In genomic region chr9:47687604-47688003, GRCm38 (mm10) we compare ENCODE assay signal across 16 mouse cellular contexts.
DNase-seq lines count a peak whose midpoint lies in the region; ATAC-seq and TF ChIP-seq lines count a peak whose summit lies in the region.
"Had no signal": no experiment of that assay in that cellular context is flagged by ENCODE, and none has a peak within 500 bp of the region (broad histone marks: within the 10 kb centered on the region; RNA-seq: fewer than 3 reads in every experiment).

No protein-coding gene starts in this region.

- no peak overlapping the region for H3K4me3 ChIP-seq in heart, embryonic 14.5 days (ENCODE audit: control insufficient read depth in 1 of 2, insufficient read depth in 1 of 2, low read depth in 1 of 2, low read length in 2 of 2)
- H3K4me3 ChIP-seq in heart, embryonic 11.5 days (ENCODE audit: low read depth, low read length) = no peak overlapping the region
- no peak overlapping the region for H3K4me3 ChIP-seq in kidney, postnatal 0 days (replicated peaks; ENCODE audit: low read depth, low read length)
- H3K4me3 ChIP-seq in C2C12 (ENCODE audit: insufficient read depth, poor library complexity, severe bottlenecking) = no peak overlapping the region
- H3K4me3 ChIP-seq: embryonic facial prominence, embryonic 15.5 days; erythroblast, embryonic 14.5 days; forebrain, embryonic 10.5 days had no signal

- H3K27ac ChIP-seq in heart, embryonic 14.5 days (replicated peaks in 1 of 2; ENCODE audit: control insufficient read depth in 1 of 2, insufficient read depth in 1 of 2, low read depth in 2 of 2, low read length in 2 of 2) = 0 out of 4 replicates have a peak overlapping the region, but pooled peaks of 1 of the 2 experiments have one; percentile 46
- no peak overlapping the region for H3K27ac ChIP-seq in heart, embryonic 11.5 days (ENCODE audit: low read depth, low read length)
- no peak overlapping the region for H3K27ac ChIP-seq in kidney, postnatal 0 days
- H3K27ac ChIP-seq: embryonic facial prominence, embryonic 15.5 days; forebrain, embryonic 10.5 days; hindbrain, embryonic 14.5 days had no signal

- H3K9me3 ChIP-seq in heart, embryonic 14.5 days (ENCODE audit: control insufficient read depth, low read length) = no peaks in the 10 kb centered on the region
- H3K9me3 ChIP-seq in heart, embryonic 11.5 days (replicated peaks; ENCODE audit: control insufficient read depth, low read length) = no peaks in the 10 kb centered on the region
- H3K9me3 ChIP-seq in kidney, postnatal 0 days (replicated peaks; ENCODE audit: low read length) = no peaks in the 10 kb centered on the region
- H3K9me3 ChIP-seq: embryonic facial prominence, embryonic 15.5 days; forebrain, embryonic 10.5 days had no signal

- ATAC-seq in heart, embryonic 14.5 days (ENCODE audit: insufficient number of reproducible peaks, insufficient read depth, low FRiP score, low read depth) = no peak
- ATAC-seq in heart, embryonic 11.5 days (replicated peaks; ENCODE audit: insufficient number of reproducible peaks, low FRiP score, low TSS enrichment) = no peak
- no peak for ATAC-seq in kidney, postnatal 0 days (replicated peaks; ENCODE audit: low FRiP score, low read depth)
- ATAC-seq: intestine, postnatal 0 days had no signal

- H3K36me3 ChIP-seq in heart, embryonic 14.5 days (ENCODE audit: control insufficient read depth, insufficient read depth, low read length) = no peaks in the 10 kb centered on the region
- no peaks in the 10 kb centered on the region for H3K36me3 ChIP-seq in heart, embryonic 11.5 days (ENCODE audit: control insufficient read depth, insufficient read depth, low read length)
- no peaks in the 10 kb centered on the region for H3K36me3 ChIP-seq in kidney, postnatal 0 days (ENCODE audit: insufficient read depth, low read length)
- peaks cover 14% of the 10 kb centered on the region for H3K36me3 ChIP-seq in C2C12 (ENCODE audit: control insufficient read depth, insufficient read depth)
- H3K36me3 ChIP-seq: embryonic facial prominence, embryonic 15.5 days; forebrain, embryonic 10.5 days had no signal

- H3K79me2 ChIP-seq in C2C12 (ENCODE audit: control insufficient read depth, insufficient read depth) = peaks cover 33% of the 10 kb centered on the region

- no peak for TF ChIP-seq CTCF in kidney, postnatal 0 days (IDR thresholded peaks at IDR 0.05; ENCODE audit: low read depth)
- TF ChIP-seq CTCF in C2C12 (IDR thresholded peaks at IDR 0.05; ENCODE audit: control insufficient read depth, insufficient read depth, insufficient read length) = no peak

- DNase-seq in kidney, postnatal 0 days (ENCODE audit: low spot score) = no peak
- DNase-seq in kidney, postnatal 4 days = no peak
- no peak for DNase-seq in gastrocnemius, adult 18-20 months (ENCODE audit: low spot score)
- DNase-seq: B cell, adult 2 months; cerebellum, adult 11 months; cerebellum, adult 8-10 months; cerebellum, postnatal 14 days; gastrocnemius, postnatal 36 days had no signal

- H3K9ac ChIP-seq in heart, embryonic 14.5 days (ENCODE audit: low read length) = no peak overlapping the region
- no peak overlapping the region for H3K9ac ChIP-seq in heart, embryonic 11.5 days (ENCODE audit: low read depth, low read length)
- no peak overlapping the region for H3K9ac ChIP-seq in kidney, postnatal 0 days (ENCODE audit: low read depth, low read length)
- H3K9ac ChIP-seq: embryonic facial prominence, embryonic 15.5 days; hindbrain, embryonic 14.5 days had no signal

- H3K27me3 ChIP-seq in heart, embryonic 14.5 days (ENCODE audit: control insufficient read depth, insufficient read depth, low read length) = no peaks in the 10 kb centered on the region
- no peaks in the 10 kb centered on the region for H3K27me3 ChIP-seq in heart, embryonic 11.5 days (ENCODE audit: control insufficient read depth, insufficient read depth, low read length)
- H3K27me3 ChIP-seq in kidney, postnatal 0 days (ENCODE audit: insufficient read depth, low read length) = no peaks in the 10 kb centered on the region
- no peaks in the 10 kb centered on the region for H3K27me3 ChIP-seq in C2C12 (ENCODE audit: control insufficient read depth, insufficient read depth, insufficient read length)

- H3K4me2 ChIP-seq in heart, embryonic 14.5 days (ENCODE audit: low read length) = peak overlapping the region; percentile 44; the same call in 1 of the 2 replicates
- no peak overlapping the region; the same call in 1 of the 2 replicates for H3K4me2 ChIP-seq in heart, embryonic 11.5 days
- peak overlapping the region; percentile 7; the same call in 1 of the 2 replicates for H3K4me2 ChIP-seq in kidney, postnatal 0 days (ENCODE audit: low read length)
- H3K4me2 ChIP-seq: hindbrain, embryonic 14.5 days had no signal

- peaks cover 4% of the 10 kb centered on the region for H3K79me3 ChIP-seq in C2C12 (ENCODE audit: low read depth)

- peaks cover 10 to 19% of the 10 kb centered on the region in 2 experiments for H3K4me1 ChIP-seq in heart, embryonic 14.5 days (ENCODE audit: control insufficient read depth in 2 of 2, insufficient read depth in 2 of 2, low read length in 2 of 2)
- H3K4me1 ChIP-seq in heart, embryonic 11.5 days (ENCODE audit: control insufficient read depth, insufficient read depth, low read length) = peaks cover 21% of the 10 kb centered on the region
- no peaks in the 10 kb centered on the region for H3K4me1 ChIP-seq in kidney, postnatal 0 days (replicated peaks; ENCODE audit: insufficient read depth, low read length)

- 80% methylated on average over 5 of the region's 5 CpGs for WGBS in heart, embryonic 14.5 days
- WGBS in heart, embryonic 11.5 days (ENCODE audit: insufficient replicate concordance) = 68% methylated on average over 5 of the region's 5 CpGs
- 86% methylated on average over 5 of the region's 5 CpGs for WGBS in kidney, postnatal 0 days

- no peak overlapping the region for H3ac ChIP-seq in C2C12 (ENCODE audit: control insufficient read depth, insufficient read length, low read depth)

TF ChIP-seq in C2C12, 6 proteins besides CTCF, POLR2A, EP300 and RAD21:
- TF ChIP-seq USF1 (IDR thresholded peaks at IDR 0.05; ENCODE audit: low read depth) (no peak), FOSL1 (IDR thresholded peaks at IDR 0.05; ENCODE audit: insufficient read depth, low read length, poor library complexity, severe bottlenecking) (peak; percentile 75), MYOD1 (IDR thresholded peaks at IDR 0.05; ENCODE audit: control insufficient read depth, insufficient read length, low read depth) (no peak)
